Comparison of ENCODE assay signal across 8 mouse cellular contexts in the genomic region with DNA sequence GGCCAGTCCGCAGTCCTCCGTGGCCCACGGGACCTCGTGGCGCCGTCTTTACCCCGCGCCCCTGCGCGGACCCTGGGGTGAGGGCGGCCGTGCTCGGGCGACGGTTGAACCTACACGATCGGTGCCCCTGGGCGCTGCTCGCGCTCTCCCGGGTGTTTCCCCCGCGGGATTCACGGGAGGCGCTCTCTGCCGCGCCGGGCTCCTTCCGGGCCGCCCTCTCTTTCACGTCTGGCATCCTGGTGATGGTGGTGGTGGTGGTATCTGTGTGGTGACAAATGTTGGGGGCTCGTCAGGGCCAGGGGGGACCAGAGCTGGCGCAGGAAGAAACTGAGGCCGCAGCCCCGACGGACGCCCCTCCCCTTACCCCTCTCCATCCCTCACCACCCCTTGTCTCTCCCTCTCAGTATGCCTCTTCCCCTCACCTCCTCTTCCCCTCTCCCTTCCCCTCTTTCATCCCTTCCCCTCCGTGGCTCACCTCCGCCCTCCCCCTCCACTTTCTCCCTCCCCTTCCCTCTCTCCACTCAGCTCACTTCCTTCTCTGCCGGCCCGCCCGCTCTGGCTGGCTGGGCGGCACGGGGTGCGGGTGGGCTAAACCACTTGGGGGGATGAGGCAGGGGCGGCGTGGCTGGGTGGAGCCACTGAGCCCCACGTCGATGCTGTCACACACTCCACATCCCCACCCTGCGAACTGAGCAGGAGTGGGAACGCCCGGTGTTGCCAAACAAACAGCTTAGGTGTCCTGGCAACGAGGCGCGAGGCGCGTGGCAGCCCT. TPM values are rescaled to one million over a fixed set of nuclear protein-coding genes. Genes with fewer than 3 reads are reported as not detected.
DNase-seq lines count a peak whose midpoint lies in the region; ATAC-seq and TF ChIP-seq lines count a peak whose summit lies in the region.

A gene (minus strand): TSS at position 595 of the 772 bp plus-strand sequence.

- no peaks in the 10 kb centered on the region for H3K36me3 ChIP-seq in ES-E14 (ENCODE audit: control insufficient read depth, insufficient read depth, low read length, poor library complexity, severe bottlenecking)
- no peaks in the 10 kb centered on the region for H3K36me3 ChIP-seq in embryonic facial prominence, embryonic 12.5 days
- H3K36me3 ChIP-seq in hindbrain, embryonic 15.5 days: no peaks in the 10 kb centered on the region
- H3K36me3 ChIP-seq in liver, embryonic 16.5 days (ENCODE audit: control insufficient read depth, insufficient read depth): no peaks in the 10 kb centered on the region

- peak within 1 kb of the TSS; percentile 100 for H3K4me2 ChIP-seq in embryonic facial prominence, embryonic 12.5 days (replicated peaks)
- peak within 1 kb of the TSS; percentile 99 for H3K4me2 ChIP-seq in hindbrain, embryonic 15.5 days
- H3K4me2 ChIP-seq in liver, embryonic 16.5 days (ENCODE audit: low read depth, low read length): peak within 1 kb of the TSS; percentile 95

- no peaks in the 10 kb centered on the region for H3K9me3 ChIP-seq in ES-E14 (ENCODE audit: control insufficient read depth, insufficient read depth, low read depth, low read length)
- no peaks in the 10 kb centered on the region for H3K9me3 ChIP-seq in embryonic facial prominence, embryonic 12.5 days
- H3K9me3 ChIP-seq in hindbrain, embryonic 15.5 days: no peaks in the 10 kb centered on the region
- H3K9me3 ChIP-seq in liver, embryonic 16.5 days (replicated peaks; ENCODE audit: control insufficient read depth, low read length): no peaks in the 10 kb centered on the region

- H3K27ac ChIP-seq in ES-E14 (ENCODE audit: insufficient read depth, low read depth, low read length, poor library complexity, severe bottlenecking): peak within 1 kb of the TSS; percentile 80
- H3K27ac ChIP-seq in embryonic facial prominence, embryonic 12.5 days: peak within 1 kb of the TSS; percentile 57; the same call in 1 of the 2 replicates
- H3K27ac ChIP-seq in hindbrain, embryonic 15.5 days (replicated peaks): no peak within 1 kb of the TSS
- no peak within 1 kb of the TSS for H3K27ac ChIP-seq in liver, embryonic 16.5 days (ENCODE audit: low read length)

- under 1% methylated on average over 55 of the region's 57 CpGs for WGBS in embryonic facial prominence, embryonic 12.5 days
- under 1% methylated on average over 55 of the region's 57 CpGs for WGBS in hindbrain, embryonic 15.5 days
- 2% methylated on average over 53 of the region's 57 CpGs for WGBS in liver, embryonic 16.5 days (ENCODE audit: insufficient replicate concordance)

- peak; percentile 74 for ATAC-seq in embryonic facial prominence, embryonic 12.5 days (ENCODE audit: insufficient number of reproducible peaks, insufficient read depth, low FRiP score, low TSS enrichment)
- peak; percentile 92 for ATAC-seq in hindbrain, embryonic 15.5 days (ENCODE audit: low FRiP score, low read depth)
- peak; percentile 43 for ATAC-seq in liver, embryonic 16.5 days (ENCODE audit: low read depth)

- peak within 1 kb of the TSS; percentile 75 to 85 for H3K4me3 ChIP-seq in ES-E14 (ENCODE audit: insufficient read depth in 1 of 2, low read depth in 1 of 2, low read length in 2 of 2, poor library complexity in 1 of 2, severe bottlenecking in 1 of 2)
- H3K4me3 ChIP-seq in embryonic facial prominence, embryonic 12.5 days: peak within 1 kb of the TSS; percentile 65
- H3K4me3 ChIP-seq in hindbrain, embryonic 15.5 days: peak within 1 kb of the TSS; percentile 63
- peak within 1 kb of the TSS; percentile 64 for H3K4me3 ChIP-seq in liver, embryonic 16.5 days (ENCODE audit: low read depth, low read length)

- H3K9ac ChIP-seq in ES-E14 (ENCODE audit: insufficient read depth, low read depth, low read length, poor library complexity, severe bottlenecking): peak within 1 kb of the TSS; percentile 82
- peak within 1 kb of the TSS; percentile 66 for H3K9ac ChIP-seq in embryonic facial prominence, embryonic 12.5 days
- peak within 1 kb of the TSS; percentile 54 for H3K9ac ChIP-seq in hindbrain, embryonic 15.5 days
- H3K9ac ChIP-seq in liver, embryonic 16.5 days (ENCODE audit: low read depth, low read length): peak within 1 kb of the TSS; percentile 41; the same call in 1 of the 2 replicates

- peak; percentile 94 for DNase-seq in heart, adult 11 months
- no peak for DNase-seq in heart, adult 8-10 months (ENCODE audit: low spot score)
- DNase-seq in ES-E14 (ENCODE audit: low read depth, low spot score): peak; percentile 88
- DNase-seq in neural tube, embryonic 10.5 days (ENCODE audit: extremely low spot score, low spot score): peak; percentile 70
- DNase-seq in thymus, postnatal 4 days: peak; percentile 85

- in situ Hi-C loops in ES-E14 (cut with MboI; ENCODE audit: low sequenced_read_pairs in 2 of 2, unreplicated experiment in 2 of 2): no loop called here

- H3K27me3 ChIP-seq in embryonic facial prominence, embryonic 12.5 days: 0 out of 2 replicates have a peak, but pooled peaks cover 9% of the 10 kb centered on the region
- 0 out of 2 replicates have a peak, but pooled peaks cover 4% of the 10 kb centered on the region for H3K27me3 ChIP-seq in hindbrain, embryonic 15.5 days
- peaks cover 14% of the 10 kb centered on the region for H3K27me3 ChIP-seq in liver, embryonic 16.5 days (ENCODE audit: control insufficient read depth, insufficient read depth, low read depth, low read length)

- H3K4me1 ChIP-seq in ES-E14 (ENCODE audit: control insufficient read depth in 2 of 2, insufficient read depth in 2 of 2, low read length in 2 of 2, poor library complexity in 1 of 2): peaks cover 0 to 20% of the 10 kb centered on the region in 2 experiments; a peak in 3 of 4 replicates
- H3K4me1 ChIP-seq in embryonic facial prominence, embryonic 12.5 days: peaks cover 7% of the 10 kb centered on the region; the same call in 1 of the 2 replicates
- peaks cover 18% of the 10 kb centered on the region for H3K4me1 ChIP-seq in hindbrain, embryonic 15.5 days (replicated peaks)
- H3K4me1 ChIP-seq in liver, embryonic 16.5 days (ENCODE audit: control insufficient read depth, low read depth, low read length): peaks cover 14% of the 10 kb centered on the region

TF ChIP-seq in ES-E14, 5 proteins besides CTCF, POLR2A, EP300 and RAD21:
- TF ChIP-seq HCFC1 (IDR thresholded peaks at IDR 0.05; ENCODE audit: borderline replicate concordance, insufficient read depth, low read length) (0 out of 2 replicates have a peak, but pooled peaks have one; percentile 53), CHD2 (IDR thresholded peaks at IDR 0.05; ENCODE audit: low read depth, low read length) (no peak)

RNA-seq across cellular contexts. Expression of the gene that starts here (rescaled TPM):
- total RNA-seq in heart, adult 8-10 months (2022): under 1 TPM in 1 of 4 experiments, not detected in 3; 0.24 TPM
- total RNA-seq in ES-E14 (2012; rRNA removed): 4.8 and 7.3 TPM in 2 replicates
- polyA plus RNA-seq in embryonic facial prominence, embryonic 12.5 days (2016; fragmentation: Nextera tagmentation; extraction: Ambion mirVana): 1.7 and 1.9 TPM in 2 replicates
- 1.5 TPM in 2 replicates for polyA plus RNA-seq in hindbrain, embryonic 15.5 days (2015; fragmentation: Nextera tagmentation; extraction: Ambion mirVana)
- polyA plus RNA-seq in liver, embryonic 16.5 days (2015; fragmentation: Nextera tagmentation; extraction: Ambion mirVana): 0.06 and 0.14 TPM in 2 replicates

Comparison
In these comparisons a context has a peak if more than half of its experiments do, and no peak if none do; other contexts are left out.
1. Peak in ATAC-seq, H3K4me3 ChIP-seq, H3K9ac ChIP-seq and H3K4me2 ChIP-seq in liver, embryonic 16.5 days; RNA of the gene not detected or under 1 TPM.
2. H3K27ac ChIP-seq: peak in ES-E14 (single experiment) and embryonic facial prominence, embryonic 12.5 days (single experiment); none in hindbrain, embryonic 15.5 days (single experiment) and liver, embryonic 16.5 days (single experiment).
3. Peak in every context shown above with its lines, with median percentiles within 50 percentile points of each other: H3K4me3 ChIP-seq, H3K9ac ChIP-seq, ATAC-seq and H3K4me2 ChIP-seq.